Mouse (Mus musculus) thymus, postnatal 36 days (tissue): Measurements from ENCODE around the gene Upk2.
A peak's percentile ranks its signal among the peaks of the same experiment; 100 is the strongest.

ENCODE experiments used
- DNase-seq, 2 experiments: peaks; one replicate each; pipeline ENCODE4 v3.0.0; 2022; ENCODE audit warnings: mixed read lengths in 2 of 2

Upk2 gene

GRCm38 (mm10) chr9:44406906-44407751, 47.6 kb downstream of the Upk2 start, which contains the start of the genes Rps25 and Trappc4:
TSS of gene Rps25 (plus strand) at chr9:44407139.
TSS of gene Trappc4 (minus strand) at chr9:44407600.
- peak; percentile 89 to 91 for DNase-seq

GRCm38 (mm10) chr9:44405011-44405410, 49.8 kb downstream of the Upk2 start:
- no peak for DNase-seq
